Mouse (Mus musculus) urinary bladder, postnatal 36 days (tissue): Measurements from ENCODE around the gene Togaram2.
"Not testable (repeated sequence)": the region's sequence is repeated elsewhere in the genome, so short reads cannot be mapped to it uniquely, and the experiment has no call there.

Experiments used
- DNase-seq, 2 experiments: peaks; one replicate each; pipeline ENCODE4 v3.0.0; 2022; ENCODE audit warnings: low spot score in 2 of 2, mixed read lengths in 1 of 2

Gene Togaram2

DNA sequence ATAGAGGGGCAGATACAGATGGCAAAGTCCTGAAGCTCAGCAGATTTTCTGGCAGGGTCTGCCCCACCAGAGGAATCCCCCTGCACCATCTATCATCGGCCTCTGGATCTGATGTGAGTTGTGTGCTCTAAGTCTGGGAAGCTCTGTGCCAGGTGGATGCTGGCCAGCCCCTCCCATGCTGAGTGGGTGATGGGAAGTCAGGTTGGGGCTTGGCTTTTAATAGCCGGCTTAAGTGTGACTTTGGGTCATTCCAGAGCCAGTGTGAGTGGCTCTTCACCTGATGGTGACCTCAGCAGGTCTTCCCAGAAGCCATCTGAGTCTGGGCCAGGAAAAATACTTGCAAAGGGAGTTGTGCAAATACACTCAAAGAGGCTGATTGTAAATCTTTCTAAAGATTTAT, 57.6 kb downstream of the Togaram2 start:
- peak; percentile 19 to 24 for DNase-seq

GRCm38 (mm10) chr17:71736442-71736841, 63.4 kb downstream of the Togaram2 start:
- no peak for DNase-seq

DNA sequence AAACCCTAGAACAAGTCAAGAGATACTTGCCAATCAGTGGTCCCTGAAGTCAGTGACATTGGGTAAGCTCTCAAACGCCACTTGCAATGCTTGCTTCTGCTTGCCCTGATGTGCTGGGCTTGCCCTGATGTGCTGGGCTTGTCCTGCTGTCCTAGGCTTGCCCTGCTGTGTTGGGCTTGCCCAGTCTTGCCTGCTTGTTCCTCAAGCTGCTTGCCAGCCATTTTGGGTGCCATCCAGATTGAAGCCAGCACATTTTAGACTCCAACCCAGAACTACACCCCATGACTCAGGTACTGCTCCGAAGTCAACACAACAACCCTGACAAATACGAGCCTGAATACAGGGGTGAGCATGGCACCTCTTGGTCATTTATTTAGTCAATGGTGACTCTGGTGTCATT, 69.1 kb downstream of the Togaram2 start:
- DNase-seq, result peak; percentile 11 to 17

GRCm38 (mm10) chr17:71742935-71743334, 69.9 kb downstream of the Togaram2 start:
- no peak for DNase-seq

DNA sequence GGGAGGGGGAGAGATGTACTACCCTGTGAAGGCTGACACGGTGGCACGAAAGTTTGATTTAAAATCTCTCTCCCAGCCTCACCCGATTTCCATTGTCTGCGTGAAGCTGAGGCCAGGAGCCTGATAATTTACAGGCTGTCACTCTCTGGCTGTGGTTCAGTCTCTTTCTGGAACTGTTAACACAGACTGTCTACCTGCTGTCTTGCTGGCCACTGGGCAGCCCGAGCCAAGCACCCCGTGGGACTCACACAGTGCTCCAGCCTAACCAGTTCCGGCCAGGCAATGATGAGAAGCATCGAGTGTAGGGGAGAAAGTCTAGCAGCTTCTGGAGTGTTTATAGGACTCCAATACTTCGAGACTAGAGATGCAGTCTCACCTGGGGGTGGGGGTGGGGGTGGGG, 73.1 kb downstream of the Togaram2 start:
- DNase-seq, result no peak

GRCm38 (mm10) chr17:71747561-71747960, 74.5 kb downstream of the Togaram2 start:
- no peak for DNase-seq

DNA sequence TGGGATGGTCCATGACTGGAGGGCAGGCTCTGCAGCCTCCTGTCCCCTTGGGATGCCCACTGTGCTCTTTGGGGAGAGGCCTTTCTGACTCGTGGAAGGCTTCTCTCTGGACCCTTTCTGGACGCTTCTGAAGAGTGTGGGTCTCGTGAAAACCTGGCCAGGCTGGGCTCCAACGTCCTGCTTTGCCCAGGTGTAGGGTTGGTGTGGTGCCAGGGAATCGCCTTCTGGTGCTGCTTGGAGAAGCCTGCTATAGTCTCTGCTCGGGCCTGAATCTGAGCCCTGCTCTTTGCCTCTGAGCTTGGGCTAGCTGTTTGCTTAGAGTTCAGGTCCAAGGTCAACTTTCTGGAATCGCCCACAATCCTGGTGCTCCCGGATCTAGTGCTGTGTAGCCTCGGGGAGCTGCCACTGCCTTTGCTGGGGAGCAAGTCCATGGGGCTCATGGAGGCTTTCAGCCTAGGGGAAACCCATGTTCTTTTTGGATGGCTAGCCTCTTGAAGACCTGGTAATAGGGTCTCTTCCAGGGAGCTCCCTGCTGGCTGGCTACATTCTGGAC, 76.6 kb downstream of the Togaram2 start:
- DNase-seq, result no peak

GRCm38 (mm10) chr17:71752831-71753230, 79.8 kb downstream of the Togaram2 start, which contains the start of gene Pcare:
Gene Pcare (minus strand): TSS chr17:71752894.
- DNase-seq, result no peak

DNA sequence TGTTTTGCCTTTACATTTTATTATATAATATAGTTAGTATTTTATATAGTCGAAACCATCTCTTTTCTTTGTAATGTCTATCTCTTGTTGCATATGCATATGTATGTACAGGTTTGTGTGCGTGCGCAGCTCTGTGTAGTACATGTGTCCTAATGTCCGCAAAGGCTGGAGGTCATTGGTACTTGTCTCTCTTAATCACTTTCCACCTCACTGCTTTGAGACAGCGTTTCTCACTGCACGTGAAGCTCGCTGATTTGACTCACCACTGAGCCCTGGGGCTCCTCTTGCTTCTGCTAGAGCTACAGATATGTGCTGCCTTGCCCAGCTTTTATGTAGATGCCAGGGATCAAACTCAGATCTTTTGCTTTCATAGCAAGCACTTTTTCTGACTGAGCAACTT, 87.5 kb downstream of the Togaram2 start:
- no peak for DNase-seq

DNA sequence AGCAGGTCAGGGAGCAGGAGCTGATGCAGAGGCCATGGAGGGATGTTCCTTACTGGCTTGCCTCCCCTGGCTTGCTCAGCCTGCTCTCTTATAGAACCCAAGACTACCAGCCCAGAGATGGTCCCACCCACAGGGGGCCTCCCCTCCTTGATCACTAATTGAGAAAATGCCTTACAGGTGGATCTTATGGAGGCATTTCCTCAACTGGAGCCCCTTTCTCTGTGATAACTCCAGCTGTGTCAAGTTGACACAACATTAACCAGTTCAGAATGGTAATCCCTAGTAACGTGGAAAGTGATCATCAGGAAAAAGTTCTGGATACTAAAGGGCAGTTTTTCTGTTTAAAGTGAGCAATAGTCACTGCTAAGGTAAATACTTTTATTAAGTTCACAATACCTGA, 95.1 kb downstream of the Togaram2 start, which contains the start of gene Clip4:
Gene Clip4, plus strand, starts transcription at position 301 of the 400 bp plus-strand sequence.
- not testable (repeated sequence) for DNase-seq

DNA sequence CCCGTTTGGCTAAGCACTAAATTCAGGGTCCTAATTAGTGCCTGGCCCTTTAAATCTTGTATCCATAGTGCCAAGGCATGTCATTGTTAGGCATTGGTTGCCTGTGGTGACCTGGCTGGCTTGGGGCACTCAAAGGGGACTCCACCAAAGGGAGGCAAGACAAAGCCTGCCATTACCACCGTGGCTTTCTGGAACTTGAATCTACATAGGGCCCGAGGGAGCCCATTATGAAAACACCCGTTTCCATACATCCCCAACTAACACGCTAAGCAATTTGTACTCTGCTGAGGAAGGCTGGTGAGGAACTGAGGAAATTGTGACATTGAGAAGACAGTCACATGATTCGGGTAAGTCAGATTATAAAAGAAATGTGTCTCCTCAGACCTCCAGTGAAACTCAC, 96.5 kb downstream of the Togaram2 start:
- no peak for DNase-seq

GRCm38 (mm10) chr17:71770696-71771095, 97.6 kb downstream of the Togaram2 start:
- DNase-seq, result no peak

DNA sequence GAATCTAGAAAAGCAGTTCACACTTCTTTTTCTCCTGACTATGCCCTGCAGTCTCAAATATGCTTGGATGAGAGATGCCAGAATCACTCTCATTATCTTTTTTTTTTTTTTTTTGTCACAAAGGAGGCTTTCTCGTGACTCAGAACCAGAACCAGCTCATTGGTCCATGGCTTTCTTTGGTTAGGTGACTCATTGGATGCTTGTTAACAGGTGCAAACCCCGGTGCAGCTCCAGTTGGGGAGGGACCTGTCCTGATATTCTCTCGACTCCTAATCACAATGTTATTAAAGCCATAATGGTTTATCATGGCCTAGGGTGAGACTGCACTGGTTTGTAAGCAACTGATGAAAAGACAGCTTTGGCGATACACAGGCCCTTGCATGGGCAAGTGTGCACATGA, 101.1 kb downstream of the Togaram2 start:
- DNase-seq, result no peak

DNA sequence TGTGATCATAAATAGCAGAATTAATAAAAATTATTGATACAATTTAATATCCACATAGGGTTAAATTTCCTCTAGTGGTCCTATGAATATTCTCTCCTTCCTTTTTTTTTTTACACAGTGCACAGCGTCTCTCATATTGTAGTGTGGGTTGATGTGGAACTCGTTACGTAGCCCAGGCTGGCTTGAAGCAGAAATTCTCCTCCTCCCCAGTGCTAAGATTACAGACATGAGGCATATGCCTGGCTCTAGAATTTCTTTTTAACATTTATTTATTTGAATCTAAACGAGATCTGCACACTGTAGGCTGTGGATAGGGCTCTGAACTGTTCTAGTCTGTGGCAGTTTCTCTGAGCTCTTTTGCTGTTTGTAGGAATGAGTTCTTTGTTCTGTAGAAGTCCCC, 102.2 kb downstream of the Togaram2 start:
- no peak for DNase-seq

DNA sequence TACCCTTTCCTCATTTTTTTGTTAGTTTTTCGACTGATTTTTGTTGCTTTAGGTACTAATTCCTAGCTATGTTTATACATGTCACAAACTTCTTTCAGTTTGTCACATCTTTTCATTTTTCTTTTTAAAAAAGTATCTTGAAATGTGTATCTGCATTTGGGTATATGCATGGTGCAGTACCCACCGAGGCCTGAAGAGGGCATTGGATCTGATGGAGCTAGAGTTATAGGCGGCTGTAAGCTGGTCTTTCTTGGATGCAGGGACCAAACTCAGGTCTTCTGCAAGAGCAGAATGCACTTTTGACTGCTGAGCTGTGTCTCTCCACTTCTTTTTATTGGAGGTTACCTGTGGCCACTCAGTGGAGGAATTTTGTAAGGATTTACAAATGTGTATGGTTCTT, 105.6 kb downstream of the Togaram2 start:
- no peak for DNase-seq
